Mouse (Mus musculus): ENCODE data around the gene Scap. TPM values are rescaled to one million over a fixed set of nuclear protein-coding genes. Genes with fewer than 3 reads are reported as not detected.
"Not testable (repeated sequence)": the region's sequence is repeated elsewhere in the genome, so short reads cannot be mapped to it uniquely, and the experiment has no call there.

The Scap gene
- polyA plus RNA-seq, 1 experiment: not detected

GRCm38 (mm10) chr9:110328178-110328577, 4.9 kb upstream of the Scap start:
- TF ChIP-seq CTCF (IDR thresholded peaks at IDR 0.05; ENCODE audit: insufficient read depth, low read depth, low read length) (no peak), POLR2A (IDR thresholded peaks at IDR 0.05; ENCODE audit: insufficient read depth, low read depth, low read length) (no peak)

GRCm38 (mm10) chr9:110328946-110329630, 4.0 kb upstream of the Scap start:
- Histone ChIP-seq H3K4me3 (ENCODE audit: insufficient read depth, low read depth, low read length) (no peak overlapping the region), H3K27ac (ENCODE audit: insufficient read depth, low read depth, low read length) (no peak overlapping the region), H3K4me1 (ENCODE audit: control insufficient read depth, insufficient read depth, low read length) (no peaks in the 10 kb centered on the region)
- 87% methylated on average over 5 of the region's 5 CpGs for WGBS
- TF ChIP-seq CTCF (IDR thresholded peaks at IDR 0.05; ENCODE audit: insufficient read depth, low read depth, low read length): no peak
- TF ChIP-seq POLR2A (IDR thresholded peaks at IDR 0.05; ENCODE audit: insufficient read depth, low read depth, low read length): no peak

More at GRCm38 (mm10) chr9:110328178-110328577, 4.9 kb upstream of the Scap start:
- no peak overlapping the region for H3K27ac ChIP-seq (ENCODE audit: insufficient read depth, low read depth, low read length)
- 86% methylated on average over 2 of the region's 2 CpGs for WGBS
- no peaks in the 10 kb centered on the region for H3K4me1 ChIP-seq (ENCODE audit: control insufficient read depth, insufficient read depth, low read length)
- H3K4me3 ChIP-seq (ENCODE audit: insufficient read depth, low read depth, low read length): no peak overlapping the region

- Histone ChIP-seq H3K4me3 (ENCODE audit: insufficient read depth, low read depth, low read length) (no peak overlapping the region), H3K4me1 (ENCODE audit: control insufficient read depth, insufficient read depth, low read length) (0 out of 2 replicates have a peak, but pooled peaks cover 2% of the 10 kb centered on the region), H3K27ac (ENCODE audit: insufficient read depth, low read depth, low read length) (no peak overlapping the region)
- no peak for TF ChIP-seq CTCF (IDR thresholded peaks at IDR 0.05; ENCODE audit: insufficient read depth, low read depth, low read length)
- TF ChIP-seq POLR2A (IDR thresholded peaks at IDR 0.05; ENCODE audit: insufficient read depth, low read depth, low read length): no peak
- WGBS: 55% methylated on average over 21 of the region's 21 CpGs
These were observed 3.4 kb upstream of the Scap start for GRCm38 (mm10) chr9:110329655-110330054.

- Histone ChIP-seq H3K4me3 (ENCODE audit: insufficient read depth, low read depth, low read length) (no peak overlapping the region), H3K27ac (ENCODE audit: insufficient read depth, low read depth, low read length) (no peak overlapping the region), H3K4me1 (ENCODE audit: control insufficient read depth, insufficient read depth, low read length) (0 out of 2 replicates have a peak, but pooled peaks cover 2% of the 10 kb centered on the region)
- 66% methylated on average over 6 of the region's 6 CpGs for WGBS
- no peak for TF ChIP-seq CTCF (IDR thresholded peaks at IDR 0.05; ENCODE audit: insufficient read depth, low read depth, low read length)
- no peak for TF ChIP-seq POLR2A (IDR thresholded peaks at IDR 0.05; ENCODE audit: insufficient read depth, low read depth, low read length)
These were observed 2.7 kb upstream of the Scap start for GRCm38 (mm10) chr9:110330341-110330740.

- 88% methylated on average over 5 of the region's 5 CpGs for WGBS
- H3K4me1 ChIP-seq (ENCODE audit: control insufficient read depth, insufficient read depth, low read length); H3K4me3 ChIP-seq (ENCODE audit: insufficient read depth, low read depth, low read length); H3K27ac ChIP-seq (ENCODE audit: insufficient read depth, low read depth, low read length): not testable (repeated sequence)
These were observed 2.2 kb upstream of the Scap start for GRCm38 (mm10) chr9:110330913-110331312.

- 6% methylated on average over 12 of the region's 12 CpGs for WGBS
- H3K4me3 ChIP-seq (ENCODE audit: insufficient read depth, low read depth, low read length): peak overlapping the region; percentile 89
- TF ChIP-seq POLR2A (IDR thresholded peaks at IDR 0.05; ENCODE audit: insufficient read depth, low read depth, low read length): no peak
- no peak for TF ChIP-seq CTCF (IDR thresholded peaks at IDR 0.05; ENCODE audit: insufficient read depth, low read depth, low read length)
- H3K4me1 ChIP-seq (ENCODE audit: control insufficient read depth, insufficient read depth, low read length): peaks cover 4% of the 10 kb centered on the region; the same call in 1 of the 2 replicates
- no peak overlapping the region for H3K27ac ChIP-seq (ENCODE audit: insufficient read depth, low read depth, low read length)
These were observed 790 bp downstream of the Scap start for GRCm38 (mm10) chr9:110333896-110334259.

GRCm38 (mm10) chr9:110334849-110335248, 1.8 kb downstream of the Scap start:
- TF ChIP-seq CTCF (IDR thresholded peaks at IDR 0.05; ENCODE audit: insufficient read depth, low read depth, low read length) (no peak), POLR2A (IDR thresholded peaks at IDR 0.05; ENCODE audit: insufficient read depth, low read depth, low read length) (no peak)
- Histone ChIP-seq H3K4me3 (ENCODE audit: insufficient read depth, low read depth, low read length) (no peak overlapping the region), H3K27ac (ENCODE audit: insufficient read depth, low read depth, low read length) (no peak overlapping the region), H3K4me1 (ENCODE audit: control insufficient read depth, insufficient read depth, low read length) (peaks cover 4% of the 10 kb centered on the region; the same call in 1 of the 2 replicates)
- WGBS: 65% methylated on average over 8 of the region's 8 CpGs

GRCm38 (mm10) chr9:110340037-110340750, 7.1 kb downstream of the Scap start:
- no peak overlapping the region for H3K27ac ChIP-seq (ENCODE audit: insufficient read depth, low read depth, low read length)
- WGBS: 90% methylated on average over 5 of the region's 5 CpGs

GRCm38 (mm10) chr9:110342008-110342407, 8.9 kb downstream of the Scap start:
- WGBS: 78% methylated on average over 8 of the region's 8 CpGs
- Histone ChIP-seq H3K4me1 (ENCODE audit: control insufficient read depth, insufficient read depth, low read length) (peaks cover 6% of the 10 kb centered on the region; the same call in 1 of the 2 replicates), H3K4me3 (ENCODE audit: insufficient read depth, low read depth, low read length) (no peak overlapping the region), H3K27ac (ENCODE audit: insufficient read depth, low read depth, low read length) (no peak overlapping the region)
- no peak for TF ChIP-seq CTCF (IDR thresholded peaks at IDR 0.05; ENCODE audit: insufficient read depth, low read depth, low read length)
- no peak for TF ChIP-seq POLR2A (IDR thresholded peaks at IDR 0.05; ENCODE audit: insufficient read depth, low read depth, low read length)

More at GRCm38 (mm10) chr9:110340037-110340750, 7.1 kb downstream of the Scap start:
- peaks cover 5% of the 10 kb centered on the region; the same call in 1 of the 2 replicates for H3K4me1 ChIP-seq (ENCODE audit: control insufficient read depth, insufficient read depth, low read length)
- H3K4me3 ChIP-seq (ENCODE audit: insufficient read depth, low read depth, low read length): no peak overlapping the region
- TF ChIP-seq CTCF (IDR thresholded peaks at IDR 0.05; ENCODE audit: insufficient read depth, low read depth, low read length): no peak
- TF ChIP-seq POLR2A (IDR thresholded peaks at IDR 0.05; ENCODE audit: insufficient read depth, low read depth, low read length): no peak

All from olfactory bulb, adult 2 months (tissue).